ENCODE assay signal across 16 mouse cellular contexts in genomic region chr13:116555053-116555452, GRCm38 (mm10).
"Had no signal": no experiment of that assay in that cellular context is flagged by ENCODE, and none has a peak within 500 bp of the region (broad histone marks: within the 10 kb centered on the region; RNA-seq: fewer than 3 reads in every experiment).

No protein-coding gene starts in this region.

- H3K36me3 ChIP-seq: limb, embryonic 12.5 days; liver, embryonic 13.5 days; lung, embryonic 15.5 days; midbrain, embryonic 12.5 days; stomach, embryonic 15.5 days had no signal

- H3K4me3 ChIP-seq: layer of hippocampus, adult 2 months; limb, embryonic 12.5 days; liver, embryonic 13.5 days; lung, embryonic 15.5 days; megakaryocyte, embryonic 14.5 days; midbrain, embryonic 12.5 days; stomach, embryonic 15.5 days had no signal

- H3K27me3 ChIP-seq: limb, embryonic 12.5 days; liver, embryonic 13.5 days; lung, embryonic 15.5 days; megakaryocyte, embryonic 14.5 days; midbrain, embryonic 12.5 days; stomach, embryonic 15.5 days had no signal

- DNase-seq: kidney, adult 11 months; kidney, adult 9 months; kidney, postnatal 36 days; liver; liver, embryonic 13.5 days; liver, postnatal 0 days; lung, postnatal 14 days; right cerebral cortex, postnatal 14 days; thymus, adult 2 months; thymus, postnatal 36 days had no signal
